Mouse (Mus musculus) thymus, postnatal 14 days (tissue): ENCODE data around the gene Ppp1ca.

Source experiments
- DNase-seq: peaks from one replicate; pipeline ENCODE4 v3.0.0; 2021

Gene Ppp1ca

GRCm38 (mm10) chr19:4214771-4215450, 23.0 kb downstream of the Ppp1ca start:
- DNase-seq = peak; percentile 30

DNA sequence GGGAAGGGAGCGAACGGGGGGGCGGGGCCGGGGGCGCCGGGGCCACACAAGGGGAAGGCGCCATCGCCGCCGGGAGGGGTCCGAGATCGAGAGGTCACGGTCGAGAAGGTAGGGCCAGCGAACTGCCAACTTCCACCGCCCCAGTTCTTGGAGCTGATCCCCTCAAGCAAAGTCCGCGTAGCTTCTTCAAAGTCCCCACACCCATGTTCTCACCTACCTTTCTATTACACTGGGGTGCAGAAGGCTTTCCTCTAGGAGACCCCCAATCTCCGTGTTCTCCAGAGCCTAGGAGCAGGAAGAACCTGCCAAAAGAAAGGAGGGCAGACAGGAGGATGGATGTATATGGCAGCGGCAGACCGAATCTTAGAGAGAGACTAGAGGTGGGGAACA, 23.6 kb downstream of the Ppp1ca start:
- no peak for DNase-seq

DNA sequence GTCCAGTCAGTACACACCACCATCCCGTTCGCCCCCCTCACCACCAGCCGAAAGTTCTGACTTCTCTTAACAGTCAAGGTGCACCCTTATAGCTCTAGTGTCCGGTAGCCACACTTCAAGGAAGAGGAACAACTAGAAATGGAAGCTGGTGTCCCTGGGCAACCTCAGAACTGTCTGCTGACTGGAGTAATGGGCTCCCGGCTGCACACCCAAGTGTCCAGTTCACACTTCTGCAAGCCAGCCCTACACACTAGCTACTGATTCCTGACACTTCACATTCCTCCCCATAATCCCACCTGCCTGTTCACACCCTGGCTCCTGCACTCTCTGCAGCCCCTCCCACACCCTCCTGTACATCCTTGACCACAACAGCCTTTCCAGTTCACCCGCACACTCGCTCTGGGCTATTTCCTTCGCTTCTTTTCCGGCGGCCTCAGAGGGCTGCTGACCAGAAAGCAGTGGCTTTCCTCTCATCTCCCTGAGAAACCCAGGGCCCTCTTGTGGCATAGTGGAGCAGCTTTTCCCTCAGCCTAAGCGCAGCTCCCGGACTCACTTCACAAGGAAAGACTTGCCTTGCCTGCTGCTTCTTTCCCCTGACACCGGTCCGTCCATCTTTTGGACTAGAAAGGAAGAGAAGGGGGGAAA, 24.3 kb downstream of the Ppp1ca start:
- DNase-seq = peak; percentile 3

DNA sequence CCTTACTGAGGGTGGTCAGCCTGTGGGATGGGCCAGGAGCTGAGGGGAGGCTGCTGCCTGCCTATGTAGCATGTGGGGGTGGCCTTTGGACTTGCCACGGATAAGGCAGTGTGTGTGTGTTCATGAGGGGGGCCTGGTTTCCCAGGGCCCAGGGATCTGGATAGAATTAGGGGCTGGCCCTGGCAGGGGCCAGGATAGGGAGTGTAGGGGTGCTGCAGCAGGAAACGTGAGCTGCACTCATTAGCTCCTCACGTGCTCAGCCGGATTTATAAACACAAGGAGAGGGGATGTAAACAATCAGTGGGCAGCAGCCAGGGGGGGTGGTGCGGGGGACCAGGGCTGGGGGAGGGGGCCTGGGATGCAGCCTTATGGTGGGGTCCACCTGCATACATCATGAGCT, 25.3 kb downstream of the Ppp1ca start:
- DNase-seq = no peak

GRCm38 (mm10) chr19:4217855-4218254, 26.0 kb downstream of the Ppp1ca start:
- DNase-seq = no peak

DNA sequence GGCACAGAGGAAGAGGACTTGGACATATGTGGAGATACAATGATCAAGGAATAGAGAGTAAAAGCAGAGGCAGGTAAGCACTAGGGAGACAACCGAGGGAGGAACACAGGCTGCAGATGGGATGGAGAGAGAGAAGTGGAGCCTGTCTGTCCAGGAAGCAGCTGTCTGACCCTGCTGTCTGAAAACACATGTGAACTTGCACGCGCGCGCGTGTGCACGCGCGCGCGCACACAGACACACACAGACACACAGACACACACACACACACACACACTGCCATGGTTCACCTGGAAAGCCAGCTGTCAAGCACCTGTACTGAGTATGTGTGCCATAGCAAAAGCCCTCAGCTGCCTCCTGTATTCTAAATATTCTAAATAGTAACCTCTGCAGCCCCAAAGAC, 26.4 kb downstream of the Ppp1ca start:
- no peak for DNase-seq

DNA sequence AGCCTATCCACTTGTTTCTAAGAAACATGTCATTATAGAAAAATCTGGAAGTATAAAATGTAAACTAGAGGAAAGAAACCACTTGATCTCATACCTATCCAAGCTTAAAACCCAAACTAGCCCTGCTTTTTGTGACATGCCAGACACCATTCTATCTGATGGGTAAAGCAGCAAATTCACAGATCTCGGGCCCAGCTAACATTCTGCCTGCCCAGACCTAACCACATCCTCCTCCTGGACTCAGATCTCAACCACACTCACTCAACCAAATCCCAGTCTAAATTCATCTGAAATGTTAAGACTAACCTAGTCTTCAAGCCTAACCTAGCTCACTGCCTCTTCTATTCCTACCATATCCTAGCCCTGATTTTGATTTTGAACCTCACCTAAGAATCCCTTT, 26.9 kb downstream of the Ppp1ca start:
- no peak for DNase-seq

DNA sequence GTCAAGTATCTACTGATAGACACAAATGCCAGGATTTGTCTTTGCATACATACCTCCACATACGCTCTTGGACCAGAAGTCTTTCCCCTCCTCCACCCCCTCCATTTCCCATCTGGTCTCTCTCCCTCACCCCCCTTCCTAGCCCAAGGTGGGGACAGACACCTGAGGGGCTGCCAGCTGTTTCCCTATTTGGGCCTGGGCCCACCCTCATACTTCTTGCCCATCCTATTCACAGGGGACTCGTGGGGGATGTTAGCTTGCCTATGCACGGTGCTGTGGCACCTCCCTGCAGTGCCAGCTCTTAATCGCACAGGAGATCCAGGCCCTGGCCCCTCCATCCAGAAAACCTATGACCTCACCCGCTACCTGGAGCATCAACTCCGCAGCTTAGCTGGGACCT, 28.1 kb downstream of the Ppp1ca start:
- no peak for DNase-seq

DNA sequence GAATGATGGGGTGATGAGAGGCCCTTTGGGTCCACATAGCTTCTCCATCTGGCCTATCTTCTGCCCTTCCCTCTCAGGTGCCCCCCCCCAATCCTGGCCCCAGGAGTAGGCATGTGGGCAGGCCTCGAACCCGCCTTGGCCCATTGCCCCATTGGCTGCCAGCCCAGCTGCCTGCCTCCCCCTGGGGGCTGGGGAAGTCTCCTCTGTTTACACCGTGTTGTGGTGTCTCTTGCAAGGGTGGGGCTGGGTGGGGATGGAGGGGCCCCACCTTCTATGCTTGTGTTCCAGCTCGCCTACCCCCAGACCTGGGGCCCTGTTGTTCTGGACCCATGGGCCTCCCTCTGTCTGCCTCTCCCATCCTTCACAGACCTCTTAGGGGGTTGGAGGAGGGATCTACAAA, 28.6 kb downstream of the Ppp1ca start:
- no peak for DNase-seq

- DNase-seq = no peak
Observed at GRCm38 (mm10) chr19:4220957-4221743, 29.3 kb downstream of the Ppp1ca start.

DNA sequence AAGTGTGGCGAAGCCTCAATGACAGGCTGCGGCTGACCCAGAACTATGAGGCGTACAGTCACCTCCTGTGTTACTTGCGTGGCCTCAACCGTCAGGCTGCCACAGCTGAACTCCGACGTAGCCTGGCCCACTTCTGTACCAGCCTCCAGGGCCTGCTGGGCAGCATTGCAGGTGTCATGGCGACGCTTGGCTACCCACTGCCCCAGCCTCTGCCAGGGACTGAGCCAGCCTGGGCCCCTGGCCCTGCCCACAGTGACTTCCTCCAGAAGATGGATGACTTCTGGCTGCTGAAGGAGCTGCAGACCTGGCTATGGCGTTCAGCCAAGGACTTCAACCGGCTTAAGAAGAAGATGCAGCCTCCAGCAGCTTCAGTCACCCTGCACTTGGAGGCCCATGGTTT, 30.3 kb downstream of the Ppp1ca start:
- DNase-seq = no peak

- DNase-seq = no peak
Observed at GRCm38 (mm10) chr19:4226779-4227178, 34.9 kb downstream of the Ppp1ca start.

- DNase-seq = no peak
Observed at GRCm38 (mm10) chr19:4227446-4227845, 35.6 kb downstream of the Ppp1ca start.

DNA sequence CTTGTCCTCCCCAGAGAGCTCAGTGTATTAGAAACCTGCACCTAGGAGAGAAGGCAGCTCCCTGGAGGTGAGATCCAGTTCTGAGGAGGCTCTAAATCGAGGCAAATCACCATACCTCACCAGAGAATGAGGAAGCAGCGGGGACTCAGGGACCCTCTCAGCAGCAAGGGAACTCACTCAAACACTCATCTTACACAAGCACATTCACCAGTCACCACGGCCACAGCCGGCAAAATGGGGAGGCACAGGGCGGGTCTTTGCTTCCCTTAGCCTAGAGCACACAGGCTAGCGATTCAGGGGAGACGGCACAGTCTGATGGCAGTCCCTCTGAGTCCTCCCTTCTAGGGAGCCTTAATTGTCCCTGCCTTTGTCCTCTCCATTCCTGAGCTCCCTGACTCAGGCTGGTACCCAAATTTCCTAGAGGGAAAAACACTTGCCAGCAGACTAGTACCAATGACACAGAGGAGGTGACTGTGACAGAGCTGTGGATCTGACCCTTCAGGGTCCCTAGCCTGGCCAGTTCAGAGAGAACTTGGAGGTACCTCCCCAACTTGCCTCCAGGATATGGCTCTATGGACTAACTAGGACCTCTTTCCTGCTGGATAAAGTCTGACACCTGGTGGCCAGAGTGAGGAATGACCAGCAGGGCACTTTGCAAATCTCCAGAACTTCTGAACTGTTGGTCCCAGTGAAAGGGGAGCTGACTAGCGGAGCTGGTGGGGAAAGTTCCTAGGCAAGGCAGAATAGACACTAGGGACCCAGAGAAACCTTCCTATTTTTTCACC, 36.2 kb downstream of the Ppp1ca start:
- DNase-seq = peak; percentile 77

GRCm38 (mm10) chr19:4228891-4229290, 37.0 kb downstream of the Ppp1ca start:
- no peak for DNase-seq

- no peak for DNase-seq
Observed at GRCm38 (mm10) chr19:4229451-4230076, 37.7 kb downstream of the Ppp1ca start.

DNA sequence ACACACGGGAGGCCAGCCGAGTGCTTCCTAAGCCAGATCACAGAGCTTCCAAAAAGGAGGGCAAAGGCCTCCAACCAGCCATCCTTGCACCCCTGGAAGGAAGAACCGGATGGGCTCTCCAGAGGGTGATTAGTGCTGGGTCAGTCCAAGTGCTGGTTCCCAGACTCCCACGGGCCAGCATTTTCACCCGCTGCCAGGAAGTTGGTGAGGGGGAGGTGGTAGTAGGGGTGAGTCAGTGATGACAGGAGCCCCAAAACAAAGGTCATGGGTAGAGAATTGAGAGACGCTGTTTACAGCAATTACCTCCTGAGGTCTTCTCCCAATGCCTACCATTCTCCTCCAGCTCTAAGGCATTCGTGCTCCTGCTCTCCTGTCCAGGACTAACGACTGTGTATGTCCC, 38.5 kb downstream of the Ppp1ca start:
- DNase-seq = no peak

DNA sequence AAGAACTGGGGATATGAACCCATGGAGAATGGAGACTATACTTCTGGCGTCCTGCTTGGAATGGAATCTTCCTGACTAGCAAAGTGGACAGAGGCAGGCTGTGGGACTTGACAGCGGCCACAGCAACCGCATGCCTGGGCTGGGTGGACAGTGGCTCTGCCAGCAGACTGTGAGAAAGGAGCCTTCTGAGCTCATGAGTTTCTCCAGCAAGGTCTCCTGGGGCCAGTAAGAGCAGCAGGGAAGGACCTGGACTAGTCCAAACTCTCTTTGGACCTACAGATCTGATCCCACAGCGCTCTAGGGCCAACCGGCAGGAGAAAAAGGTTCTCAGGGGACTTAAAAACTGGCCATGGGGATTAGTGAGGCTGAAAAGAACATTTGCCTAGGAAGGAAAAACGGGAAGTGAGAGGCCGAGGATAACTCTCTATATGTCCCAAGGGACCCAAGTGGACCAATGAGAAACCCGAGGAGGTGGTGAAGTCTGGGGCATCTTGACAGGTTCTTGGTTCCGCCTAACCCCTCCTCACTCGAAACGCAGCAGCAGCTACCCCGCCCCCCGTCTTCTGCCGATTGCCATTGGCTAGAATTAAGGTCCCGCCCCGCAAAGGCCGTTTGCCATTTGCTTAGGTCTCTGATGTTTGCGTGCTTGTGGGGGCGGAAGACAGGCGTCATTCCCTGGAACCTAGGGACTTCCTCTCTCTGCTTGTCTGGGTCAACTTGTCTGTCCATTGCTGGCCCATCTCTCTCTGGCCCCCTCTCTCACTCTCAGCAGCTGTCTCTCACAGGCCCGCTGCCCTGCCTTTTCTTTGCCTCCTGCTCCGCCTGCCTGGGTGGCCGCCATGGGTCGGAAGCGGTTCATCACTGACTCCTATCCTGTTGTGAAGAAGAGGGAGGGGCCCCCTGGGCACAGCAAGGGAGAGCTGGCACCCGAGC, 39.7 kb downstream of the Ppp1ca start, which contains the start of gene Pold4:
Gene Pold4 (plus strand): TSS at position 647 of the 933 bp plus-strand sequence.
- peak; percentile 98 for DNase-seq

- no peak for DNase-seq
Observed at GRCm38 (mm10) chr19:4232186-4232572, 40.3 kb downstream of the Ppp1ca start.

DNA sequence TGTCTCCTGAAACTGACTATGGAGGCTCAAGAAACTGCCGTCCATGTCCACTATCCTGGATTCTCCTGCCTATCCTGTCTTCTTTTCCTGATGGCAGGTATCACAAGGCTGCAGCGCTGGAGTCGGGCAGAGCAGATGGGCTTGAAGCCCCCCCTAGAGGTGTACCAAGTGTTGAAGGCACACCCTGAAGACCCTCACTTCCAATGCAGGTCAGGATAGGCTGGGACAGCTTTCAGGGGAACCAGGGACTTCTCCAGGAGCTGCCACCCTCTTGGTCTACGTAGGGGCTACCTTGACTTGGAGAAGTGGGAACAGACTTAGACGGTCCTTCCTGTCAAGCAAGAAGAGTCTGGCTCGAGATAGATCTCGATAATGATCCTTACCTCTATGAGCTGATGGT, 40.8 kb downstream of the Ppp1ca start:
- no peak for DNase-seq

DNA sequence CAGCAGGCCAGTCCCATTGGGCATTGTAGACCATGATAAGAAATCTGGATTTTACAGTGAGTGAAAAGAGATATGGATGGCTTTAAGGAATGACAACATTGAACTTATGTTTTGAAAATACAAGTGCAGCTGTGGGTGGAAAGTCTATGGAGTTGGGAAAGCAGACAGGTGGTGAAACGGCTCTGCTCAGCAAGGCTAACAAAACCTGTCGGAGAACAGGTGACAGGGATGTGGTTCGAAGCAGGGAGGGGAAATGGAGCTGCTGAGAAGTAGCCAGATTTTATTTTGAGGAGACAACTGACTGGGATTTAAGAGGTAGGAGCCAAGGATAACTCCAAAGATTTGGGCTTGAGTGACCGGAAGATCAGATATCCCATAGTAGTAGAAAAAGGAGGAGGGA, 42.7 kb downstream of the Ppp1ca start:
- no peak for DNase-seq

DNA sequence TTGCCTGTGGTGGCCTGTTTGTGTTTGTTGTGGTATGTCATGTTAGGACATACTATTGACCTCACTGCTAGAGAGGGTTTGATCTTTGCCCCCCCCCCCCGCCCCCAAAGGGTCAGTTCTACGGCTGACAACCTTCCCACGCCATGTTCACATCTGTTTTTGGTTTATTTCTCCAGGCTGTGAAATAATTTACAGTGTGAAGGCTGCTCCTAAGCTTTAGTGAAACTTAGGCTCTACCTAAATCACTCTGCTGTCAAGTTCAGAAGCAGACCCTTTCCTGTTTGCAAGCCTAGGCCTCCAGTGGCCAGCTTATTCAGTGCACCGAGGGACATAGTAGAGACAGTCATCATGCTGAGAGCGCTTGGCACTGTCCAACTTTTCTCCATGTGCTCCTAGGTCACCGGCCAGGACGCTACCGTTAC, 48.4 kb downstream of the Ppp1ca start:
- no peak for DNase-seq
